Mouse (Mus musculus) lung, adult 2 months (tissue): Measurements from ENCODE around the gene Slc25a1.

Experiments used
- CTCF ChIP-seq: fragments of 200-500 bp; IDR thresholded peaks from 2 replicates; pipeline ENCODE4 v1.5.1; 2011; ENCODE audit warnings: mild to moderate bottlenecking, low read length, control low read depth; ENCODE audit not compliant: insufficient read depth
- POLR2A ChIP-seq: fragments of 200-500 bp; IDR thresholded peaks from 2 replicates; pipeline ENCODE4 v1.6.1; 2011; ENCODE audit warnings: low read depth, mild to moderate bottlenecking, control low read depth, low read length, borderline replicate concordance; ENCODE audit errors: extremely low read depth

GRCm38 (mm10) chr16:17938187-17938586 lies 10.2 kb upstream of the Slc25a1 start:
- no peak for TF ChIP-seq POLR2A
- no peak for TF ChIP-seq CTCF
